Mouse (Mus musculus): ENCODE results near the gene Krr1.

DNA sequence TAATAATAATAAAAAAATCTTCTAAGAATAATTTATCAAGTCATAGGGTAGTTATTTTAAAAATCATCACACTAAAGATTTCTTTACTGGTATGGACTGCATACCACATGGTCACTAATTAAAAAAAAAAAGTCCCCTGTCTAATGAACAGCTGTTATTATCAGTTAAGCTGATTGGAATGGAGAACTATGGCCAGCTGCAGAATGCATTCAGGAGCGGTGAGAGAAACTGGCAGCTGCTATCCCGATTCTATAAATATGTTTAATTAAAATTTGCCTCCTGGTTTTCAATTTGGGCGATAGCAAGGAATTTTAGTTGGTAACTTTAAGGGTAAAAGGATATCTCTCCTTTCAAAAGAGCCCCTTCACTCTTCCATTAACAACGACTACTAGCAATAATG, 23.5 kb upstream of the Krr1 start:
- TF ChIP-seq POLR2A (IDR thresholded peaks at IDR 0.05; ENCODE audit: extremely low read depth, insufficient read depth, low read length) (no peak), CTCF (IDR thresholded peaks at IDR 0.05; ENCODE audit: extremely low read depth, insufficient read depth, low read length) (no peak)

All from cortical plate, adult 2 months (tissue).